Mouse (Mus musculus) heart, adult 2 months (tissue): ENCODE data around the gene Ccdc78.

Experiments used
- CTCF ChIP-seq: fragments of 200-600 bp; IDR thresholded peaks from 2 replicates; pipeline ENCODE4 v1.8.1; 2022; ENCODE audit warnings: antibody characterized with exemption, mild to moderate bottlenecking, moderate library complexity
- POLR2A ChIP-seq: fragments of 200-500 bp; IDR thresholded peaks from 2 replicates; pipeline ENCODE4 v1.6.1; 2011; ENCODE audit warnings: mild to moderate bottlenecking, low read depth, low read length, control low read depth; ENCODE audit not compliant: insufficient read depth

DNA sequence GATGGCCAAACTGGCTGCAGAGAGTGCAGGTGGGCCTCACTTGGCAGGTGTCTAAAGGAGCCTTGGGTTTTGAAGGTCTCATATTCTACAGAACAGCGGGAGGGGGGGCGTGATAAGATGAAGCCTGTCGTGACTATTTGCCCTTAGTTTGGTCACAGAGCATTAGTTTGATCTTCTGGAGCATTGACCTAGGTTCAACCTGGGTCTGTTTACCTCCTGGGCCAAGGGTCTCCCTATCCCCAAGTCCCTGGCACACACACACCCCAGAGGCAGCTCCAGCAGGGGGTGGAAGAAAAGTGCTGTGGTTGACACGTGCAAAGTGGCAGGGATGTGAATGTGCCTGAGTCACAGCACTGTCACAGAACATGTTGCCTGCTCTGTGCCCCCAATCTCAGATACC lies 24.5 kb downstream of the Ccdc78 start:
- TF ChIP-seq POLR2A (no peak), CTCF (no peak)
